Mouse (Mus musculus) adrenal gland, postnatal 4 days (tissue): Measurements from ENCODE around the gene Hist1h2ac. TPM values are rescaled to one million over a fixed set of nuclear protein-coding genes. Genes with fewer than 3 reads are reported as not detected.
"Not testable (repeated sequence)": the region's sequence is repeated elsewhere in the genome, so short reads cannot be mapped to it uniquely, and the experiment has no call there.

Experiments used
- DNase-seq, 2 experiments: peaks; one replicate each; pipeline ENCODE4 v3.0.0; 2021 to 2022; ENCODE audit warnings: low spot score in 2 of 2, mixed read lengths in 2 of 2
- long read RNA-seq, 2 experiments: library from polyadenylated mRNA; stranded (forward); transcript quantifications; one replicate each; pipeline ENCODE4 v2.0.0; 2021
- total RNA-seq, 2 experiments: library from RNA; stranded (reverse); gene quantifications; 2 replicates each; pipeline ENCODE4 v1.2.3; 2021

Gene Hist1h2ac
- total RNA-seq, result 10 to 100 TPM; 13.0 to 15.5 TPM
- long read RNA-seq, experiment 1, result 0 reads
- long read RNA-seq, experiment 2, result 0 reads

GRCm38 (mm10) chr13:23683755-23684281 lies at the start of gene Hist1h2ac, which contains the start of gene Hist1h2bc:
TSS of gene Hist1h2ac (minus strand) at chr13:23683948.
TSS of gene Hist1h2bc (plus strand) at chr13:23684199.
- DNase-seq, result peak in 1 of 2 experiments; percentile 59

- no peak for DNase-seq
These were observed 48.5 kb upstream of the Hist1h2ac start for GRCm38 (mm10) chr13:23732156-23732804.

GRCm38 (mm10) chr13:23730479-23730878 lies 46.7 kb upstream of the Hist1h2ac start:
- no peak for DNase-seq

GRCm38 (mm10) chr13:23729706-23730105 lies 46.0 kb upstream of the Hist1h2ac start:
- DNase-seq, result no peak

GRCm38 (mm10) chr13:23729192-23729525 lies 45.4 kb upstream of the Hist1h2ac start:
- DNase-seq, result no peak

- DNase-seq, result no peak
These were observed 44.9 kb upstream of the Hist1h2ac start for GRCm38 (mm10) chr13:23728472-23729191.

GRCm38 (mm10) chr13:23725213-23725612 lies 41.5 kb upstream of the Hist1h2ac start:
- DNase-seq, result no peak

GRCm38 (mm10) chr13:23724239-23724638 lies 40.5 kb upstream of the Hist1h2ac start:
- no peak for DNase-seq

- not testable (repeated sequence) for DNase-seq
These were observed 34.0 kb upstream of the Hist1h2ac start for GRCm38 (mm10) chr13:23717593-23718245.

- DNase-seq, result no peak
These were observed 33.4 kb upstream of the Hist1h2ac start for GRCm38 (mm10) chr13:23717176-23717575.

GRCm38 (mm10) chr13:23716261-23717042 lies 32.7 kb upstream of the Hist1h2ac start:
- no peak for DNase-seq

- DNase-seq, result peak in 1 of 2 experiments; percentile 30
These were observed 26.8 kb upstream of the Hist1h2ac start, which contains the start of gene Hfe for GRCm38 (mm10) chr13:23710374-23711089. TSS of gene Hfe (minus strand) at chr13:23710854.

- no peak for DNase-seq
These were observed 26.1 kb upstream of the Hist1h2ac start for GRCm38 (mm10) chr13:23709714-23710373.

GRCm38 (mm10) chr13:23708654-23709053 lies 24.9 kb upstream of the Hist1h2ac start:
- DNase-seq, result no peak

- DNase-seq, result no peak
These were observed 24.3 kb upstream of the Hist1h2ac start for GRCm38 (mm10) chr13:23708041-23708440.

GRCm38 (mm10) chr13:23706771-23707170 lies 23.0 kb upstream of the Hist1h2ac start:
- DNase-seq, result no peak

GRCm38 (mm10) chr13:23705751-23706356 lies 22.1 kb upstream of the Hist1h2ac start:
- no peak for DNase-seq

- not testable (repeated sequence) for DNase-seq
These were observed 19.1 kb upstream of the Hist1h2ac start for GRCm38 (mm10) chr13:23702801-23703200.

- DNase-seq, result no peak
These were observed 18.5 kb upstream of the Hist1h2ac start for GRCm38 (mm10) chr13:23702220-23702619.
